Mouse (Mus musculus): ENCODE measurements around the gene Tmem222. TPM values are rescaled to one million over a fixed set of nuclear protein-coding genes. Genes with fewer than 3 reads are reported as not detected.

Tmem222 gene
- total RNA-seq, 2 experiments from 2014 or later = 87.3 to 91.2 TPM

DNA sequence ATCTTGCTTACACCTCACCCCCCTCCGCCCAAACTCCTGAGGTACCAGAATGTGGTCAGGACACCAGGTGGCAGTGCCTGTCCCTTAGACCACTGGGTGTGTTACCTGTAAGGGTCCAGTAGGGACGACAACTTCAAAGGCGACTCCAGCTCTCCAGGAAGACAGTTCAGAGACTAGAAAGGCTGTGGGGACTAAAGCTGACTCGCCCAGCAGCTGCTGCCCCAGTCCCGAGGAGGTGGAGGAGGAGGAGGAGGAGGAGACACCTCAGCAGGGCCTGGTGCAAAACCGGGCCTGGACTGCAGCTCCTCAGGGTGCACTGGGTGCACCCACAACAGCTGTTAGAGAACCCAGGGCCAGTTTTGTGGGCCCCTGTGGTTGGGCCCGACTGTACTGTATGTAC, 14.7 kb downstream of the Tmem222 start, which contains the start of gene Sytl1:
Gene Sytl1 (minus strand): TSS at position 232 of the 400 bp plus-strand sequence.
- Histone ChIP-seq H3K4me3 (no peak within 1 kb of the TSS), H3K27ac (no peak within 1 kb of the TSS)
- TF ChIP-seq CTCF (IDR thresholded peaks at IDR 0.05) = no peak
- no peak for DNase-seq (ENCODE audit: extremely low spot score in 1 of 2, low spot score in 2 of 2)
- intact Hi-C loops (cut with DNase I) = no loop called here

GRCm38 (mm10) chr4:133262375-133262765, 15.2 kb downstream of the Tmem222 start:
- no peak for DNase-seq (ENCODE audit: extremely low spot score in 1 of 2, low spot score in 2 of 2)
- intact Hi-C loops (cut with DNase I) = no loop called here
- TF ChIP-seq CTCF (IDR thresholded peaks at IDR 0.05) = no peak
- Histone ChIP-seq H3K27ac (no peak overlapping the region), H3K4me3 (no peak overlapping the region)

GRCm38 (mm10) chr4:133261641-133262374, 15.8 kb downstream of the Tmem222 start:
- intact Hi-C loops (cut with DNase I) = no loop called here
- DNase-seq (ENCODE audit: extremely low spot score in 1 of 2, low spot score in 2 of 2) = no peak
- Histone ChIP-seq H3K27ac (no peak overlapping the region), H3K4me3 (no peak overlapping the region)
- no peak for TF ChIP-seq CTCF (IDR thresholded peaks at IDR 0.05)

- Histone ChIP-seq H3K4me3 (no peak overlapping the region), H3K27ac (no peak overlapping the region)
- TF ChIP-seq CTCF (IDR thresholded peaks at IDR 0.05) = no peak
- no peak for DNase-seq (ENCODE audit: extremely low spot score in 1 of 2, low spot score in 2 of 2)
- intact Hi-C loops (cut with DNase I) = no loop called here
These were observed 19.7 kb downstream of the Tmem222 start for GRCm38 (mm10) chr4:133257798-133258408.

- no peak for TF ChIP-seq CTCF (IDR thresholded peaks at IDR 0.05)
- intact Hi-C loops (cut with DNase I) = no loop called here
- Histone ChIP-seq H3K27ac (no peak overlapping the region), H3K4me3 (no peak overlapping the region)
- no peak for DNase-seq (ENCODE audit: extremely low spot score in 1 of 2, low spot score in 2 of 2)
These were observed 20.4 kb downstream of the Tmem222 start for GRCm38 (mm10) chr4:133257230-133257629.

DNA sequence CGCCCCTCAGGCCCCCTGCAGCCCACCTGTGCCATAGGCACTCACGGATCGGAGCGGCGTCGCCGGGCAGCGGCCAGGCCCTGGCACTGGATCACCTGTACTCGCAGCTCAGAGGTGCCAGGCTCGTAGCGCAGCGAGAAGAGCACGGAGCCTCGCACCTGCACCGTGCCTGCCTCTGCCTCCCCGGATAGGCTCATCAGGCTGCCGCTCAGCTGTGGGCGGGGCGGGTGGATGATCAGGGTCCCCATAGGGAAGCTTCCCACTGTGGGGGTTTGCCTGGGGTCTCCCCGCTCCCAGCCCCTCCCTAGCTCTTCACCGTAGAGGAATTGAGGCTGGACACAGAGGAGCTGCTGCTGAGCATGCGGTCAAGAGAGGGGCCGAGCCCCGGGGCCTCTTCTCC, 20.8 kb downstream of the Tmem222 start:
- intact Hi-C loops (cut with DNase I) = no loop called here
- DNase-seq (ENCODE audit: extremely low spot score in 1 of 2, low spot score in 2 of 2) = no peak
- no peak for TF ChIP-seq CTCF (IDR thresholded peaks at IDR 0.05)
- Histone ChIP-seq H3K4me3 (no peak overlapping the region), H3K27ac (no peak overlapping the region)

DNA sequence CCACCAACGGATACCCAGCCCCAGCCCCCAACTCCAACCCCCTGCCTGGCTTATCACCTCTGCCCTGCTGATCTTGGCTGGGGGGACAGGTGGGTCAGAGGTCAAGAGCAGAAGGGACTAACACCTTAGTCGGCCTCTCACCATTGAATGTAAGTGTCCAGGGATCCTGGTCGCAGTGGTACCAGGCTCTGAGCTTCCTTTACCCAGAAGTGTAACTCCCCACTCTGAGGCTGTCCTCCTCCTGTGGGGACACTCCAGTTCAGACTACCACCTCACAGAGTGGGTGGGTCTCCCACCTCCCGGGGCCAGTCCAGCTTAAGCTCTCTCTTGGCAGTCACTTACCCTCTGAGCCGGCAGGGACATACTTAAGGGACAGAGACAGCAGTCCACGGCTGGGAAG, 22.2 kb downstream of the Tmem222 start:
- intact Hi-C loops (cut with DNase I) = no loop called here
- H3K27ac ChIP-seq = no peak overlapping the region
- no peak for DNase-seq (ENCODE audit: extremely low spot score in 1 of 2, low spot score in 2 of 2)
- H3K4me3 ChIP-seq = no peak overlapping the region
- TF ChIP-seq CTCF (IDR thresholded peaks at IDR 0.05) = no peak

DNA sequence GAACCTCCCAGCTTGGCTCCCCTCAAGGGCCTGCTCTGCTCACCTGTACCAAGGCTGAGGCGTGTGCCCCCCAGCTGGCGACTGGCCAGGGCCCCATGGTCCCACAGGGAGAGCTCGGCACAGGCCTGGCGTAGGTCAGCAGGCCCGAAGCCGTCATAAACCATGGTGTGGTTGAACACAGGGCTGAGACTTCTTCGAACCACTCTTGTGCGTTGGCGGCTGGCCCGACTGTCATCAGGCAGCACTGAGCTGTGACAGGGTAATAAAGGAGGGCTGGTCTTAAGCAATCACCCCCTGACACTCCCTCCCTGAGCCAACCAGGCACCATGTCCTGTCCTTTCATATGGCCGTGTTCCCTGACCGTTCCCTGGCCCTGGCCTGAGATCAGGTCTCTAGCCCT, 24.2 kb downstream of the Tmem222 start:
- no peak for TF ChIP-seq CTCF (IDR thresholded peaks at IDR 0.05)
- intact Hi-C loops (cut with DNase I) = no loop called here
- Histone ChIP-seq H3K27ac (no peak overlapping the region), H3K4me3 (no peak overlapping the region)
- DNase-seq (ENCODE audit: extremely low spot score in 1 of 2, low spot score in 2 of 2) = no peak

GRCm38 (mm10) chr4:133252089-133252488, 25.5 kb downstream of the Tmem222 start:
- no peak overlapping the region for H3K4me3 ChIP-seq
- no peak for DNase-seq (ENCODE audit: extremely low spot score in 1 of 2, low spot score in 2 of 2)
- intact Hi-C loops (cut with DNase I) = no loop called here
- peak; percentile 38 for TF ChIP-seq CTCF (IDR thresholded peaks at IDR 0.05)
- H3K27ac ChIP-seq = no peak overlapping the region

GRCm38 (mm10) chr4:133251214-133251613, 26.4 kb downstream of the Tmem222 start:
- no peak for DNase-seq (ENCODE audit: extremely low spot score in 1 of 2, low spot score in 2 of 2)
- TF ChIP-seq CTCF (IDR thresholded peaks at IDR 0.05) = no peak
- Histone ChIP-seq H3K4me3 (peak overlapping the region; percentile 40), H3K27ac (no peak overlapping the region)
- intact Hi-C loops (cut with DNase I) = loop anchor here (2.0 kb wide), 1 partner anchor 46 kb away; no protein-coding TSS in a partner anchor

DNA sequence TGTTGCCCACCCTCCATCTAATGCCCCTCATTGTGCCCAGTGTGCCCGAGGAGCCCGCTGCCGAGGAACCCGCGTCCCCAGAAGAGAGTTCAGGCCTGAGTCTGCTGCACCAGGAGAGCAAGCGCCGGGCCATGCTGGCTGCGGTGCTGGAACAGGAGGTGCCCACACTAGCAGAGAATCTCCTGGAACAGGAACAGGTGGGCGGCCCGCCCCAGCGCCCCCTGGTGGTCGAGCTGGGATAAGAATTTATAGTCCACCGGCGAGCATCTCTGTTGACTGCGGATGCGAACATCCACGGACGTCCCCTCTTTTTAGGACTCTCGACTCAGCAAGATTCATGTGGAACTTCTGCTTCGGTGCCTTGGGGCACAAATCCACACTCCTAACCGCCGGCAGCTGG, 27.0 kb downstream of the Tmem222 start:
- TF ChIP-seq CTCF (IDR thresholded peaks at IDR 0.05) = peak; percentile 95
- H3K4me3 ChIP-seq = peak overlapping the region; percentile 40
- intact Hi-C loops (cut with DNase I) = loop anchor here (1.0 to 2.0 kb wide), 2 partner anchors 46 to 240 kb away; no protein-coding TSS in a partner anchor
- peak; percentile 79 to 88 for DNase-seq (ENCODE audit: extremely low spot score in 1 of 2, low spot score in 2 of 2)
- no peak overlapping the region; the same call in 1 of the 2 replicates for H3K27ac ChIP-seq

DNA sequence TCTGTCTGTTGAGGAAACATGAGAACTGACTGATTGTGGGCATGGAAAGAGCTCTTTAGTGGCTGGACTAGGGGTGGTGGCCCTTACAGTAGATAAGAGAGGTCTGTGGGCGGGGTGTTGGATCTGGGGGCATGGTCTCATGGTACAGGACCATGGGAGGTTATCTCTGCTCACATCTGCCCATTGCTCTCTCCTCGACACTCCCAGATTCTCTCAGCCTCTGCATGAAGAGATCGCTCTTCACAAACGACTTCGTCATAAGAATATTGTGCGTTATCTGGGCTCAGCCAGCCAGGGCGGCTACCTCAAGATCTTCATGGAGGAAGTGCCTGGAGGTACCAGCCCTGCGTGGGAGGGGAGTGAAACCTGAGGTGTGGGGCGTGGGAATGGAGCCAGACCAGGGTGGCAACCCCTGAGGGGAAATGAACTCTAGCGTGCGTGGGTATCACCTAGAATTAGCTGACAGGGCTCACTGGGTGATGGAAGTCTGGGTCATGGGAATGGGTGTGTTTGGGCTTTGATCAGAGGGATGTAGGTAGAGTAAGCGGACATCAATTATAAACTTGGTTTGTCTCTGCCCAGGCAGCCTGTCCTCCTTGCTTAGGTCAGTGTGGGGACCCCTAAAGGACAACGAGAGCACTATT, 29.7 kb downstream of the Tmem222 start:
- no peak for TF ChIP-seq CTCF (IDR thresholded peaks at IDR 0.05)
- Histone ChIP-seq H3K4me3 (no peak overlapping the region), H3K27ac (no peak overlapping the region)
- intact Hi-C loops (cut with DNase I) = no loop called here
- DNase-seq (ENCODE audit: extremely low spot score in 1 of 2, low spot score in 2 of 2) = no peak

All from left cerebral cortex, adult 2 months (tissue).